Mouse (Mus musculus): ENCODE data around the gene Cyth3.

Gene Cyth3

DNA sequence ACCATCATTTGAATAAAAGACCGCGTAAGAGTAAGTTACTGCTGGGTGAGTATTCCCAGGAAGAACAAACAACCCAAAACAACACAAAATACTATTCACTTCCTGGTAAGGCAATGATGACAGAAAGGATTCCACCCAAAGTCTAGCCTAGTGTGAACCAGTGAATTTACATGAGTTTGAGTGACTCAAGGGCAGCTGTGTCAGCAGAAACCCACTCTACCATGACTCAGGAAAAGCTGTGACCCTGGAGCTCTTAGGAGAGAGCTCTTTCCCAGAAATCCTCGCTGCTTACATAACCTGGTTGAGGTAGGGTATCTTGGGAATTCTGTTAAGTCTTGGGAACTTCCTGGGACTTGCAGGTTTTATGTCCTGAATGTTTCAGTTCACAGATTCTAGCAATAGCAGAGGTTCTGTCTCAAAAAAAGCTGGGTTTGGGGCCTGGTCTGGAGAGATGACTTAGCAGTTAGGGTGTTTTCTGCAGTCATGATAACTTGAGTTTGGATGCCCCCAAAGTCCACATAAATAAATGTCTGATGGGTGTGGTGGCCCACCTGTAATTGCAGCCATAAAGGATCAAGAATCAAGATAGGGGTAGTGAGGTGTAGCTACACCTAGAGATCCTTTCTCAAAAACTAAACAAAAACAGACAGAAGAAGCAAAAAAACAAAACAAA lies 5.5 kb upstream of the Cyth3 start:
- no peak for DNase-seq

DNA sequence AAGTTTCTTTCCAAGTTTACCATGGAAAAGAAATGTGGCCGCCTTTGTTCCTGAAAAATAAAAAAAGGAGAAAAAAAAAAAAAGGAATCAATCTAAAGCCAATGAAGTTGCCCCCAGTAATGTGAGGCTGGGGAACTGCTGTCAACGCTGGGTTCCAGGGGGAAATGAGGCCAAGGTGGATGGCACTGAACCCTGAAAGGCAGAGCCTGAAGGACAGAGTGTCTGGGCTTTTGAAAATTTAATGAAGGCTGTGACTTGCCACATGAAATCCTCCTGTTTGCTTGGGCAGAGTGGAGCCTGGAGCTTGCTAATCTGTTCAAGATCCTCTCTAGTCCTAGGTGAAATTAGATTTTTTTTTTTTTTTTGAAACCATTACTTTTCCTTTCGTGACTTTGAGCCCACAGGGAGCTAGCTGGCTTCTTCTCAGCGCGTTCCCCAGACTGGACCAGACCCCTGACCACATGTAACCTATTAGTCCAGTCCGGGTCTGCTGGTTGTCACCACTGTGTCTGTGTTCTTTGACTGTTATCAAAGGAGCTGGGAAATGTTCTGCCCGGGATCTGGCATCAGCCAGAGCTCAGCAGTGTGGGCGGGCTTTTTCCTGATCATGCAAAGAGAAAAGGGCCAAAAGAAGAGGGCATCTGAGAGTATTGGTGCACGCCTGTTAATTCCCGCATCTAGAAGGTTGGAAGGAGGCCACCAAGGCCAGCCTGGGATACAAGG lies 4.6 kb upstream of the Cyth3 start:
- DNase-seq = no peak

DNA sequence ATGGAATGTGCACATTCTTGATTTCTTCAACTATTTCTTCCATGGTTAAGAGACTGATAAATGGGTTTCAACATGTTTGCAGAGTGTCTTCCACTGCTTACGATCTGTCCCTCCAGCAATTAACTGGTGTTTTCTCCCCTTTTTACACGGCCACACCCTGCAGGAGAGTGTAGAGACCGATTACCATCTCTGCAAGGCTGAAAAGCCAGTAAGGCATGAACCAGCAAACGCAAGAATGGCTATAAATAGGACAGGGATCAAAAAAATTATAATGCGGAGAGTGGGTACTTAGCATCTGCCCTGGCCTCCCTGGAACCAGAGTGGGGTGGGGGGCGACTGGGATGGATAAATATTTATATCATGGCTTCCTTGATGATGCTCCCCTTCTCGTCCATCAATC lies 3.7 kb upstream of the Cyth3 start:
- DNase-seq = no peak

DNA sequence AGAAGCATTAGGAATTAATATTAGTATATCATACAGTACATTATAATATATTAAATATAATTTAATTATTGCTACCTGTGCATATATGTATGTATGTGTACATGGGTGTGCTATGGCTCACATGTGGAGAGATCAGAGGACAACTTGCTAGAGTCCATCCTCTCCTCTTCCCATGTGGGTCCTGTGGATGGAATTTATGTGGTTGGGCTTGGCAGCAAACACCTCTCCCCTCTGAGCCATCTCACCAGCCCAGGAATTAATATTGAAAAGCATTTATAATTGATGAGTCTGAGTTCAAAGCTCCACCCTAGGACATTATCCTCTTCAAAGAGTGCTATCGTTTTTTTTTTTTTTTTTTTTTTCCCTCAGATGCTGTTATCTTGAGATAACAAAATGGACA lies 2.1 kb upstream of the Cyth3 start:
- no peak for DNase-seq

DNA sequence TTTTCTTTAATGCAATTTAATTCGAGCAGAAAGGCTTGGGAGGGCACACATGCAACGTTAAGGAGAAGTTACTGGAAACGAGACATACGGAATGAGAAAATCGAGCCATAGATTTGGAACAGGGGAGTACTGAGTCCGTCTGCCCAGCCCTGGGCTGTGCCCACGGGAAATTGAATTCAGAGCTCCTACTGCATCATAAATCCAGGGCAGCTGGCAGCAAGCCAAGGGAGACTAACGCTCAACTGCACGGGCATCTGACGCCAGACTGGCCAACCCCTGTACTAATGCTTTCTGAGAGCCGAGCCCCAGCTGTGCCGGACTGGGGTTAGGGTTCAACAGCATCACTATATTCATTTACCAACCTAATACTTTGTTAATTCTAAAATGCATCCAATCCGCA lies 1.3 kb upstream of the Cyth3 start:
- DNase-seq = peak; percentile 64

DNA sequence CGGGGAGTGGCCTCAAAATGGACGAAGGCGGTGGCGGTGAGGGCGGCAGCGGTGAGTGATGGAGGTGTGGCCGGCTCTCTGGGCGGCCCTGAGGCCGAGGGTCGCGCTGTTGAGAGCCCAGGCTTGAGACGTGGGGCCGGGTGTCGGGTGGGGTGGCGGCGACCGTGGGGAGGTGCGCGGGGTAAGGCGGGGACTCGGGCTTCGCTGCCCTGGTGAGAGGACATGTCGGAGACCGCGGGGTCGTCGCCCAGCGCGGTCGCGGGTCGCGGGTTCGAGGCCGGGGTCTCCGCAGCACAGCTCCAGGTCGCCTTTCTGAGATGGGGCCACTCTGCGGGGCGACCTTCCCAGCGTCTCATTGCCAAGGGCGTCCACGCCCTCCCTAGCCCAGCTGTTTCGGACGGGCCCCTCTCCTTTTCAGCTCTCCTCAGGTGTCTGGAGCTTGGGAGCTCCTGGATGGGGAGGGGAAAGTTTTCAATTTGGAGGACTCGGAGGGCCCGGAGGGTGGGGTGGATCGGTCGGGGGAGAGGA lies 440 bp downstream of the Cyth3 start:
- no peak for DNase-seq

DNA sequence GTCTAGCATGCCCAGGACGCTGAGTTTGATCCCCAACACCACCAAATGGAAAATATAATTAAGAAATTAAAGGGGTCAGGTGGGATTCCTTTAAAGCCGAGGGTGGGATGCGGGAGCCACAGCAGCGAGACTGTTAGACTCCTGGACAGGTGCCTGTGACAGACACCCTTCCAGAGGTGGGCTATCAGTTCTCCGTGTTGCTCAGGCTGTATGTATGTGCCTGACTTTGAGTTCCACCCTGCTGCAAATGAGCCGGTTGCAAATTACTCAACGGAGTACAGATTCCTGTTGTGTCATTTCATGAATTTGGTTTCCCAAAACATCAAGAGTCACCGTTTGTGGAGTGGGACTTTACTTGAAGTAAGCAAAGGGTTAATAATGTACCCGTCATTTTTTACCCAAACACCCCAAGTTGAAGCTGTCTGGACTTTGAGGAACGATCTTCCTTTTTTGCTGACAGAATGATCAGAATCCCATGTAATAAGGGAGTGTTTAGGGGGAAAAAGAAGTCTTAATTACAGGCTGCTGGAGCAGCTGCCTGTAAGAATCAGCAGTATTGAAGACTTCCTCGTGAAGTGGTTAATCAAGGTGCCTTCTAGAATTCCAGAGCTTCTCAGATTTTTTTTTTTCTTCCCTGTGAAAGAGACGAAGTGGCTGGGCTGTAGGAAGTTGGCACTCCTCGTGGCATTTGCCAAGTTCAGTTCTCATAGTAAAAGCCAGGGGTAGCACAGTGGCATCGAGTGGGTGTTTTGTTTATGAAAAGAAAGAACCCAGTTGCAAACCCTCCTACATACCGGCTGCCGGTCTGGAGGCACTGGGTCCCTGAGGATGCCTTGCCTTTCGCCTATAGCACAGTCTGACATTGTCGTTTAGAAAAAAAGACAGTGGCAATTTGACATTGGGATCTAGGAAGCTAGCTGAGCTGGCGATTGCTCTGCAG lies 1.4 kb downstream of the Cyth3 start:
- no peak for DNase-seq

DNA sequence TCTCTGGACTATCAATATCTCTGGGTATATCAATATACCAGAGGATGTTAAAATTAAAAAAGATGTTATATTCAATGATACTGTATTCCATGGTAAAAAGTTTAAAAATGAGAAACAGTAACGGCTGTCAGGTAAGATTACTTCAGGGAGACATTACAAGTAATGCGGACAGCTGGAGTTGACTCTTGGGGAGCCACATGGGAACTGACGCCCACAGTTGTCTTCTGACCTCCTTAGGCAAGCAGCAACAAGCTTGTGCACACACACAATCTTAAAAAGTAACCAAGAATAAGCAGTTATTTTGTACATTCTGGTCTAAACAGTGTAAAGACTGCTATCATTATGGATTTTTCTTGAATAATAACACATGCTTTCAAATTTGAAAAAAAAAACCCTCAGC lies 2.2 kb downstream of the Cyth3 start:
- no peak for DNase-seq

DNA sequence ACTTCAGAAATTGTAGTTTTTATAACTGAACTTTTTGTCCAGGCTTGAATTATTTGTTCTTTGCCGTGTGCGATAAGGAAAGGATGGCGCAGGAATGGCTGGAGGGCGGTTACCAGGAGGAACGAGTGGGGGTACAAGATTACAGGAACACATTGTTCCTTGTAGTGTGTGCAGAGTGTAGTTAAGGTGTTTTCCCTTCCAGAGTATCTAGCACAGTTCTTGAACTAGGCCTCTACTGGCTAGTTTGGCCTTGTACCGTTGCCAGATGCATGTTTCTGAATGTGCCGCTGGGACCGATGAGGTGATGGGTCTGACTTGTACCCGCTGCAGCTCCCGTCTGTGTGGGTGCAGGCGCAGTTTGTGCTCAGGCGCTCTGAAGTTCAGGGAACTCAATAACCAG lies 3.2 kb downstream of the Cyth3 start:
- no peak for DNase-seq

DNA sequence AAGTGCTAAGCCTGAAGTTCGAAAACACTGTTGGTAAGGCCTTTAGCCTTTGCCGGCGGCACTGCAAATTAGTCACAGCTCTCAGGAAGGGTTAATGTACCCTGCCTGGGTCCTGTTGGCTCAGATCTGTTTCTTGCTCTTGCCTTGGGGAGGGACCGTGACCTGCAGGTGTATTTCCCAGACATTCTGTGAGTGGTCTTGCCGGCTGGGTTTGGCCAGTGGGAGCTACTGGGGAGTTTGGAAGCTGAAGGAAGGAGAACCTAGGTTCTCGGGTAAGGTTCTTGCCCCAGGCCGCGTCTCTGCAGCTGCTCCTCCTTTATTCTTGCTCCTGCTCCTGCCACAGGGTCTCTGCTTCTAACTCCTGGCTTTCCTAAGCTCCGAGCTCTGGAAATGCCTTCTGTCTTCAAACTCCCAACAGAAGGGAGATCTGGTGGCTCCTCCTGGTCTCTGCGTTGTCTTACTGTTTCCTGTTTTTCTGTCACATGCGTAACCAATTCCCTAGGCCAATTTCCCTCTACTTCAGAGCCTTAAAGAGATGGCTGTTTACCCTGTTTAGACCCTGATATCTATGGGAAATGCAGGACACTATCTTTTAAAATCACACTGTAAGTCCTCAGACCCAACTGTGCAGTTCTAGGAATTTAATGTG lies 3.8 kb downstream of the Cyth3 start:
- DNase-seq = no peak

DNA sequence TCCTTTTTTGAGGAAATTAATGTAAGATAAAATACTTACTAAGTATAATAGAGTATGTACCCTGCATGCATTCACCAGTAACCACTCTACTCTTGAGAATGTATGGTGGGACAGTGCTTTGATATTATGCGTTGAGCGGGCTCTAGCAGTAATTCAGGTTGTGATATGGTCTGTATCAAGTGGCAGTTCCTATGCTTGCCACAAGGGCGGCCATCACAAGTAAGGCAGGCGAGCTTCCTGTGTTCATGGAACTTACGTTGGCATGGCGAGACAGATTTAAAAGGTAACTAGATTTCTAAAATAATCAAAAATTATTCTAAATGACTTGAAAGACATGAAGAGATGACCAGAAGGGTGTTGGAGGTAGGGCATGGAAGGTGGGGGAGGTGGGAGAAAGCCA lies 5.3 kb downstream of the Cyth3 start:
- no peak for DNase-seq

DNA sequence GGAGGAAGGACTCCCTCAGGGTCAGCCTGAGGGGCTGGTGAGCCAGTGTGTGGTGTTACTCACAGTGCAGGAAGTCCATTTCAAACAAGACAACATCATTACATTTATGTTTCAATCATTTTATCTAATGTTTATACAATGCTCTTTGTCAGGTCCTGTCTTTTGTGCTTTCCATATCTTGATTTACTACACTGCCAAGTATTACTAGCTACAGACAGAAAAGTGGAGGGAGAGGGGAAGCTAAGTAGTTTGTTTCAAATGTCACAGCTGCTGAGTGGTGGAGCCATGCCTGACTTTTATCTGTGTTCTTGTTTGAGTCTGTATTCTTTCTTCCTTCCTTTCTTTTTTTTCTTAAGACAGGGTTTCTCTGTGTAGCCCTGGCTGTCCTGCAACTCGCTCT lies 5.7 kb downstream of the Cyth3 start:
- DNase-seq = no peak

DNA sequence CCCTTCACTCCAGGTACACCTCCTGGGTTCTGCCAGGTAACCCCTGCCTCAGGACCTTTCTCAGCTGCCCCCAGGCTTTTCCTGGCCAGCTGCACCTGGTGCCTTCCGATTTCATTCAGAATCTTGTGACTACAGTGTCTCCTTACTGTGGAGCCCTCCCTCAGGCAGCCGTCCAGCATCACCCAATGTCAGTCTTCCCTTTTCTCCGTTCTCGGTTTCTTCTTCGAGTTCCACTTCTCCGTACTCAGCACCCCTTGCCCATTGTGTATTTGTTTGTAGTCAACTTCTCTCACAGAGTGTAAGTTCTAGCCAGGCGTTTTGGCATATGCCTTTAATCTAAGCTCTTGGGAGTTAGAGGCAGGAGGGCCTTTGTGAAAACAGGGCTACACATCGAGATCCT lies 7.4 kb downstream of the Cyth3 start:
- DNase-seq = no peak

DNA sequence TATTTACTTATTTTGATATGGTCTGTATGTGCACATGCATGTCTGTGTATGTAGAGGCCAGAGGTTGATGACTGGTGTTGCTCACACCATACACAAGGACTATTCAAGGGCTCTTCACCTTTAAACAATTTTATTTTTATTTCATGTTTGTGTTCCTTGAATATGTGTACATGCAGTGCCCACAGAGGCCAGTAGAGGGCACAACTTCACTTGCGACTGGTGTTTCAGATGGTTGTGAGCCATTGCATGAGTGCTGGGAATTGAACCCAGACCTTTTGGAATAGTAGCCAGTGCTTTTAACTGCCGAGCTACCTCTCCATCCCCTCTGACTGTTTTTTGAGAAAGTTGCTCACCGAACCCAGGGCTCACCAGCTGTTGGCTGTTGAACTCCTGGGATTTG lies 8.0 kb downstream of the Cyth3 start:
- DNase-seq = no peak

DNA sequence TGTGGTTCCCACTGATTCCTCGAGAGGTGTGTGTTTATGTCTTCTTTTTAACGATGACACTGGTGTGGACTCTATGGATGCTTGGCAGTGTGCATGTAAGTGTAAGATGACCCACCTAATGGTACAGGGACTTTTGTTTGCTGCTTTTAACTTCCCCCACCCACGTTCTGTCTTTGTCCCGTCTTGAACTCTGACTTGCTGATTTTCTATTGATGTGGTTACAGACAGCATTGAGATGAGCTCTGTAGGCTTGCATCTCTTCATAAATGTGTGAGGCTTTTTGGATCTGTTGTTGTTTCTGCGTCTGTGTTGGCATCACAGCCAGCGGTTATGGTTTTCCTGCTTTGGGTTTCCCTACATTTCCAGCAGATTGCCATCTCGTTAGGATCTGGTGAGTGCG lies 8.5 kb downstream of the Cyth3 start:
- no peak for DNase-seq

DNA sequence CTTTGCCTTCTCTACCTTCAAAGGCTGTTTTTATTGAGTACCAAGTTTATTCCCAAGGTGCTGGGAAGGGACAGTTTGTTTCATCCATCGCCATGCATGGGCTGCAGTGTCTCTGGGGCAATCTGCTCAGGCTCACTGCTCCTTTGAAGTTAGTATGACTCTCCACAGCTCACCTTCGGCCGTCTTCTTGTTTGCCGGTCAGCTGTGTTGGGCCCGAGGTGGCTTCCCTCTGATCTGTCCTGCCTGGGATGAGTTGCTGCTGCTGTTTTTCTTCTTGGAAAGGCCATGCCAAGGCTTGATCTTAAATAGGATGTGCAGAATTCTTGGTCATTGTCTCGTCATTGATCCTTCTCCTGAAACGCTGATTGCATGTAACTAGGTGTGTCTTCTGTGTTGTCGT lies 9.3 kb downstream of the Cyth3 start:
- DNase-seq = no peak

DNA sequence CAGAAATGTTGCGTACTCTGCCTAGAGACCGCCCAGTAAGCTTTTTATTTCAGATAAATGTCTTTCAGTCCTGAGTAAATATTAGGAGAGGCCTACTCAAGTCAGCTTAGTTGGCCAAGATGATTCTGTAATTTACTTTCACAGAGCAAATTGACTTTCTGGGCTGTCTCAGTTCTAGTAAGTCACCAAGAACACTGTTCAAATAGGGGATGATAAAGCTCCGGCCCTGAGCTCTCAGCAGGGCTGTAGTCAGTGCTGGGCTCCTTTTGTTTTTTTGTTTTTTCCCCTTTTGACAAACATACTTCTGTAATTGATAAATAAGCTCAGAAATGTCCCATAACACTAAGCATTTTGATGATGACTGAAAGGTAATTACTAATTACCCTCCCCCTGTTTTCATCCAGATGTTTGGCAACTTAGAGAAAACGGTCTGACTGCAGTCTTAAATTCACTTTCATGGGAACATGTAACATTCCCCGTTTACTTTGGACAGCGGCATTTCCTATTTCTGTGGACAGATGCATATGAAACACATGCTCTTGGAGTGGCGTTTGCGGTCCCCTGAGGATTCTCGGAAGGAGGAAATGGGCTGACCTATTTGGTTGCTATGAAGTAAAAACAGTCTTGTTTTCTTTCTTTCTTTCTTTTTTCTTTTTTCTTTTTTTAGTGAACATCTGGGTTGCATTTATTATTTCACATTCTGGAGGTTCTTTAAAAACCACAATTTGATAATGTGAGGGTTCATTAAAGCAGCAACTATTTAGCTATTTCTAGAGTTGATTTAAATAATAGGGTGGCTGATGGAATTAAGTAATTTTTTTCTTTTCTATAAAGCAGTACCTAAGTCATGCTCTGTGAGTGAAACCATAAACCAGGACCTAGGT lies 10.7 kb downstream of the Cyth3 start:
- no peak for DNase-seq

DNA sequence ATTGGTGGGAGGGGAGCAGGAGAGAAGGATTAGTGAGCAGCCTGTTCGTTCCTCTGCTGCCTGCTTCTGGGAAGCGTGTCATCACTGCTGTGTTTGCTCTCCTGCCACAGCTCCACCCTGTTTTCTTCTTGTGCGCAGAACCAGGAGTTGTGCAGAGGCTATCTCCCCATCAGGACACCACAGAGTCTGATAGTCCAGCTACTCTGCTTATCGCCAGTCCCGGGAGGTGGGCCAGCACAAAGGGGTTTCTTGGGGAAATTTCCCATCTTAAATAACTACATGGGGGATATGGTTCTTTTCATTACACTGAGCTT lies 11.3 kb downstream of the Cyth3 start:
- no peak for DNase-seq

DNA sequence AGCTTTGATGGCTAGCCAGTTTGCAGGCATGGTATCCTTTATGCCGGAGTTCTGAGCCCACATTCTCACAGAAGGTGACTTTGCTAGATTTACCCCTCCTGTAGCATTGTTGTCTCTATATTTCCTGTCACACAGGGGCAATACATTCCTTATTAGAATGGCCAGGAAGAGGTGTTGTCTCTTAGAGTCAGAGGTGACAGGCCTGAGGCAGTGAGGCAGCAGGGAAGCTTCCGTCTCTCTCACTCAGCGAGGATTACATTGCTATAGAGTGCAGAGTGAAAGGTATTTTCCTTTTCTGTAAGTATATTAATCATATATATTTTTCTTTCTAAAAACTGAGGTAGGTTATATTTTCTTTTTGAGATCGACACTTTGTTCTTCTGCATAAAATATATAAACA lies 11.6 kb downstream of the Cyth3 start:
- DNase-seq = no peak

DNA sequence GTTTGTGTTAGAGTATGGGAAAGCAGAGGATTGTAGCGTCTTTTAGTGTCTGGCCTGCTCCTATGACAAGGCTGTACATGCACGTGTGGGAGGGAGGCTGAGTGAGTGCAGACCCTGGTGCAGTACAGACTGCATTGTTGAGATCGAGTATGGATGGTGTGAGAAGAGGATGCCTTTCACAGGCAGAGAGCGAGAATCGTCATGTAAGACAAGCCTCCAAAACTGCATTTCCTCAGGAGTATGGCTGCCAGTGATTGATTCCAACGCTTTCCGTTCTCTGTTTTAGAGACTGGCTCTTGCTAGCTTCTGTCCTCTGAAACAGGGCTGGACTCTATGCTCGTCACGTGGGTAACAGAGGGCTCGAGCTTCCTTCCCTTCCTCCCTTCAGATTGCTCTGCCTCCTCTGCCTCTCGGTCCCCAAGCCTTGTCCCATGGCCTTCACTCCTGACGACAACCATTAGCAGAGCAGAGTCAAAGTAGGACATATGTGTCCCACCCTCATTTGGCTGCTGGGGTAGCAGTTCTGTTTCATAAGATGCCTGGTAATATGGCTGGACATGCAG lies 12.4 kb downstream of the Cyth3 start:
- DNase-seq = no peak

DNA sequence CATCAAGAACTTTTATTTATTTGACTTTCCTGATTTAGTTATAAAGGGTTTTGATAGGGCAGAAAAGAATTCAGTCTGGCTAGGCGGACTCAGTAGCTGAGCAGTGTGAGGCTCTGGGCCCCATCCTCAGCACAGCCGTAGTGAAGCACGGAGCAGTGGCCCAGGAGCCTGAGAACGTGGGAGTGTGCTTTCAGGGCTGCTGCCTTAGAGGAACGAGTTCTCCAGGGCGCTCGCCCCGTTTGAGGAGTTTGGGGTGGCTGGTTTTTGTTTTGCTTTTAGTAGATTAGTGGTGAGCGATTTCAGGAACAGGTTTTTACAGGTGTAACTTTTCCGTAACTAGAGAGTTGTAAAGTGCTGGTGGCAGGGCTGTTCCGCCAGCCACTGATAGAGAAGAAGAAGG lies 13.1 kb downstream of the Cyth3 start:
- DNase-seq = no peak

DNA sequence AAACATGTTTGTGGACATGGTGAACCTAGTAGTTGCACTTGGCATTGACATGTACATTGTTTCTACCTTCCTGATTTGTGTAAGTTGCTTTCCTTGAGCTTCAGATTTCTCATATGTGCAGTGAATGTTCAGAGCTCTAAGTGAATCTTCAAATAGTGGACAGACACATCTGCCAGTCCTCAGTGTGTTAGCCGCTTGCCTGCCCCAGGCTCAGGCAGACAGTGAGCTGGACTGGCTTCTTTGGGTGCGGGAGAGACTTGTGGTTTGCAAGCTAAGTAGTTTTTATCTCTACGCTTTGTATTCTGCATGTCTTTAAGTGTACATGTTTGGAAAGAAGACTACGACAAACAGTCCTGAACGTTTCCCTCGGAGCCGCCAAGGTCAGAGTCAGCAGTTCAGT lies 13.9 kb downstream of the Cyth3 start:
- DNase-seq = no peak
